Mouse (Mus musculus) hindbrain, embryonic 10.5 days (tissue): ENCODE results near the gene Cbfa2t2. TPM values are rescaled to one million over a fixed set of nuclear protein-coding genes. Genes with fewer than 3 reads are reported as not detected.

ENCODE experiments used
- DNase-seq: peaks from one replicate; pipeline ENCODE4 v3.0.0-alpha.2; 2017; ENCODE audit warnings: low spot score
- H3K27ac ChIP-seq: fragments of 300-500 bp; sonication (generic); 2 replicates; pipeline ENCODE4 v1.5.1; 2016; ENCODE audit warnings: mild to moderate bottlenecking, moderate library complexity
- H3K27me3 ChIP-seq: fragments of 300-500 bp; sonication (generic); 2 replicates; pipeline ENCODE4 v1.6.1; 2016; ENCODE audit warnings: mild to moderate bottlenecking; ENCODE audit not compliant: poor library complexity, insufficient read depth, severe bottlenecking
- H3K36me3 ChIP-seq: fragments of 300-500 bp; sonication (generic); 2 replicates; pipeline ENCODE4 v1.6.1; 2016; ENCODE audit warnings: mild to moderate bottlenecking, moderate library complexity
- H3K4me1 ChIP-seq: fragments of 300-500 bp; sonication (generic); replicated peaks from 2 replicates; pipeline ENCODE4 v1.6.1; 2016; ENCODE audit warnings: mild to moderate bottlenecking
- H3K4me3 ChIP-seq: fragments of 300-500 bp; sonication (generic); 2 replicates; pipeline ENCODE4 v1.5.1; 2016; ENCODE audit warnings: mild to moderate bottlenecking, moderate library complexity
- H3K9me3 ChIP-seq: fragments of 300-500 bp; sonication (generic); 2 replicates; pipeline ENCODE4 v1.6.1; 2016; ENCODE audit warnings: mild to moderate bottlenecking, moderate library complexity
- WGBS: fragments of 180-500 bp; shearing (Covaris S2); methylation state at CpG from one replicate; pipeline ENCODE4 v1.1.7; 2016; 5-methylcytosine and 5-hydroxymethylcytosine counted together
- polyA plus RNA-seq: library from polyadenylated mRNA; unstranded; fragments of >200 nt; fragmentation: Nextera tagmentation; extraction: Ambion mirVana; gene quantifications from 2 replicates; pipeline ENCODE4 v1.2.1, GENCODE M21; 2016

The Cbfa2t2 gene
- 79.1 and 84.9 TPM in 2 replicates for polyA plus RNA-seq

GRCm38 (mm10) chr2:154436458-154437190 is at the start of gene Cbfa2t2:
Cbfa2t2 (plus strand) TSS chr2:154436481.
- Histone ChIP-seq H3K27me3 (no peaks in the 10 kb centered on the region), H3K27ac (peak within 1 kb of the TSS; percentile 98), H3K9me3 (no peaks in the 10 kb centered on the region), H3K36me3 (peaks cover 11% of the 10 kb centered on the region; the same call in 1 of the 2 replicates), H3K4me3 (peak within 1 kb of the TSS; percentile 98), H3K4me1 (peaks cover 44% of the 10 kb centered on the region)
- under 1% methylated on average over 70 of the region's 70 CpGs for WGBS
- DNase-seq = peak; percentile 76

GRCm38 (mm10) chr2:154390180-154390964 is 45.9 kb upstream of the Cbfa2t2 start:
- Histone ChIP-seq H3K36me3 (no peaks in the 10 kb centered on the region), H3K4me1 (0 out of 2 replicates have a peak, but pooled peaks cover 7% of the 10 kb centered on the region), H3K27ac (no peak overlapping the region), H3K27me3 (no peaks in the 10 kb centered on the region), H3K9me3 (no peaks in the 10 kb centered on the region), H3K4me3 (no peak overlapping the region)
- no peak for DNase-seq
- whole genome bisulfite sequencing = 90% methylated on average over 11 of the region's 11 CpGs

DNA sequence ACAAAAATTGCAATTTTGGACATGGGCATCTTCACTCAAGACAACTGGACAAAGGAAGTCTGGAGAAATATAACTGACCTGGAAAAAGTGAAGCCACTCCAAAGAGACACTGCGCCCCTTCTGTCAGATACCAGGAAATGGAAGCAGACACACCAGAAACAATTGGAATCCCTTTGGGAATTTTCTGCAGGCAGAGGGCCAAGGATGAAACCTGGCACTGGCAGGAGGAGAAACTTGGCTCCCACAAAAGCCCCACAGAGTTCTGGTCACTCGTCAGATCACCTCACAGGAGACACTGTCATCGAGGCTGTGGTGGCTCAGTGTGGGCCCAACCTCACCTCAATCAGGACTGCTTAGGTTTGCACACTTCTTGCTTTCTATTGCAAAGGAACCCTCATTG is 41.7 kb upstream of the Cbfa2t2 start:
- WGBS = 88% methylated on average over 3 of the region's 3 CpGs
- H3K4me3 ChIP-seq = no peak overlapping the region
- no peak overlapping the region for H3K27ac ChIP-seq
- H3K4me1 ChIP-seq = 0 out of 2 replicates have a peak, but pooled peaks cover 7% of the 10 kb centered on the region
- no peak for DNase-seq
- no peaks in the 10 kb centered on the region for H3K9me3 ChIP-seq
- H3K27me3 ChIP-seq = no peaks in the 10 kb centered on the region
- H3K36me3 ChIP-seq = 0 out of 2 replicates have a peak, but pooled peaks cover 6% of the 10 kb centered on the region

DNA sequence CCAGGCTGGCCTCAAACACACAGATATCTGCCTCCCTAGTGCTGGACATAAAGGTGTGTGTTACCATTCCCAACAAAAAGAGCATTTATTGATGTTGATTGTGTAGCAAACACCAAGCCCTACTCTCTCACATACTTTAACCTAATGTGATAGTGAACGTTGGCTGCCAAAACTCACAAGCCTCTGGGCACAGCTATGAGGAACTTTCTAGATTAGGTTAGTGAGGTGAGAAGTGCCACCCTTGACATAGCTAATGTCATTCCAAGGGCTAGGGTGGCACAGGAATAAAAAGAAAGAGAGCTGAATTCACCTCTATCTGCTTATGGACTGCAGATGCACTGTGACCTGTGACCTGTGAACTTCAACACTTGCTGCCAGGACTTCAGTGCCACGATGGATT is 39.8 kb upstream of the Cbfa2t2 start:
- H3K36me3 ChIP-seq = 0 out of 2 replicates have a peak, but pooled peaks cover 6% of the 10 kb centered on the region
- no peak for DNase-seq
- no peaks in the 10 kb centered on the region for H3K9me3 ChIP-seq
- H3K27ac ChIP-seq = no peak overlapping the region
- no peaks in the 10 kb centered on the region for H3K27me3 ChIP-seq
- no peaks in the 10 kb centered on the region for H3K4me1 ChIP-seq
- WGBS = 88% methylated on average over 2 of the region's 2 CpGs
- no peak overlapping the region for H3K4me3 ChIP-seq

DNA sequence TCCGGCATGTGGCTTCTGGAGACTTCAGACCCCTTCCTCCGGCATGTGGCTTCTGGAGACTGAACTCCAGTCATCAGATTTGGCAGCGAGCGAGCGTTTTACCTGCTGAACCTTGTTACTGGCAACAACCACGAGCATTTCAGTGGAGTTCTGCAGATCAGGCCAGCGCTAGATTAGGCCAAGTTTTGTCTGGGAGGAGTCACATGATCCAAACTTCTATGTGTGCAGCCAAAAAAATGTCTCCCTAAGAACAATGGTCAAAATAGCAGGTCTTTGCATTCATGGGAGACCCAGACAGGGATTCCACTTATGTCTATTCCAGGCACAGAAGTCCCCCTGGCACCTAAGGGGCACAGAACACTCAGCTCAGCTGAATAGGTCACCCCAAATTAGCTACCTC is 38.0 kb upstream of the Cbfa2t2 start:
- H3K27ac ChIP-seq = no peak overlapping the region
- H3K9me3 ChIP-seq = no peaks in the 10 kb centered on the region
- no peak for DNase-seq
- 86% methylated on average over 7 of the region's 7 CpGs for WGBS
- no peaks in the 10 kb centered on the region; the same call in 1 of the 2 replicates for H3K4me1 ChIP-seq
- H3K36me3 ChIP-seq = 0 out of 2 replicates have a peak, but pooled peaks cover 6% of the 10 kb centered on the region
- no peak overlapping the region for H3K4me3 ChIP-seq
- no peaks in the 10 kb centered on the region for H3K27me3 ChIP-seq

DNA sequence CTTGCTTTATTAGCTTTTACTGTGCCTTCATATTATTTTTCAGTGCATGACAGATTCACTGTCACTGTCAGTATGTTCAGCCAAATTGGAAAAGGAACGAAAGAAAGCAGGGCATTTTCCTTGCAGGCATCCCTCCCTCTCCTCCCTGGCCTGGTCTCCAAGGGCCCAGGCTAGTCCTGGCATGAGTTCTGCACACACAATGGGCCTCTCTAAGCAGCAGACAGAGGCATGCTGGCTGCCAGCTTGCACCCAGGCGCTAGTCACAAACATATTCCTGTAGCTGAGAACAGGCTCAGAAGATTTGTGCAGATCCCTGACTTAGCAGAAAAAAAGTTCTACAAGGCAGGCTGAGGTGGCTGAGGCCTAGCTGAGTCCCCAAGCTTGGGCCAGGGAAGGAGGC is 37.0 kb upstream of the Cbfa2t2 start:
- no peak for DNase-seq
- Histone ChIP-seq H3K27me3 (no peaks in the 10 kb centered on the region), H3K36me3 (0 out of 2 replicates have a peak, but pooled peaks cover 6% of the 10 kb centered on the region), H3K9me3 (no peaks in the 10 kb centered on the region), H3K4me3 (no peak overlapping the region), H3K4me1 (no peaks in the 10 kb centered on the region; the same call in 1 of the 2 replicates), H3K27ac (no peak overlapping the region)
- 90% methylated on average over 2 of the region's 2 CpGs for WGBS

DNA sequence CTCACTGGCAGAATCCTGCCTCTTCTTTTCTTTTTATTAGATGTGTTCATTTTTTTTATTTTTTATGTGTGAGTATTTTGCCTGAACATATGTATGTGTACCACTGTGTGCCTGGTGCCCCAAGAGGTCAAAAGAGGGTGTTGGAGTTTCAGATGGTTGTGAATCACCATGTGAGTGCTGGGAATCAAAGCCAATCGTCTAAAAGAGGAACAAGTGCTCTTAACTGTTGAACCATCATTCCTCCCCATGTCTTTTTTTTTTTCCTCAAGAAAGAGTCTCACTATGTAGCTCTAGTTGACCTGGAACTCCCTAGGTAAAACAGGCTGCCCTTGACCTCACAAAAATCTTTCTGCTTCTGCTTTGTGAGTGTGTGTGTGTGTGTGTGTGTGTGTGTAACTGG is 34.3 kb upstream of the Cbfa2t2 start:
- Histone ChIP-seq H3K27ac (no peak overlapping the region), H3K27me3 (peaks cover 11% of the 10 kb centered on the region), H3K36me3 (0 out of 2 replicates have a peak, but pooled peaks cover 6% of the 10 kb centered on the region), H3K4me3 (no peak overlapping the region), H3K9me3 (no peaks in the 10 kb centered on the region), H3K4me1 (peaks cover 6% of the 10 kb centered on the region)
- no peak for DNase-seq
- 68% methylated on average over 1 of the region's 1 CpGs for WGBS

DNA sequence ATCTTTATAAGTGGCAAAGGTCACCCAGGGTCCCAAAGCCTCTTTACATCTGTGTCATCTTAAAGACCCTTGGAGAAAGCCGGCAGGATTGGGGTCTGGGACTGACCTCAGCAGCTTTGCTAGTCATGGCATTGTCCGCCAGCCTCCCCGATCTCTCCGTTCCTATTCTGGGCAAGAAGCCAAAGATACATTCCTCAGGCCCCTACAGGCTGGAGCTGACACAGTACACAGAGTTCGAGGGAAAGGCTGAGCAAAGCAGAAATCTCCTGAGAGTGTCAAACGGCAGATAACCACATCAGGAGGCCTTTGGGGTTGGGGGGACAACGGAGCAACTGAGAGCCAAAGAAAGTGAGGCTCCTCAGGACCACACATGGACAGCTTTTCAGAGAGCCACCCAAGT is 33.5 kb upstream of the Cbfa2t2 start:
- H3K27ac ChIP-seq = no peak overlapping the region
- H3K36me3 ChIP-seq = 0 out of 2 replicates have a peak, but pooled peaks cover 6% of the 10 kb centered on the region
- peak; percentile 15 for DNase-seq
- 59% methylated on average over 7 of the region's 7 CpGs for WGBS
- H3K4me1 ChIP-seq = peaks cover 14% of the 10 kb centered on the region
- no peak overlapping the region for H3K4me3 ChIP-seq
- H3K9me3 ChIP-seq = no peaks in the 10 kb centered on the region
- H3K27me3 ChIP-seq = peaks cover 17% of the 10 kb centered on the region

- no peak for DNase-seq
- no peak overlapping the region for H3K27ac ChIP-seq
- H3K36me3 ChIP-seq = no peaks in the 10 kb centered on the region
- H3K4me1 ChIP-seq = peaks cover 20% of the 10 kb centered on the region
- 68% methylated on average over 5 of the region's 5 CpGs for WGBS
- H3K9me3 ChIP-seq = no peaks in the 10 kb centered on the region
- H3K4me3 ChIP-seq = no peak overlapping the region
- H3K27me3 ChIP-seq = peaks cover 38% of the 10 kb centered on the region
Observed at GRCm38 (mm10) chr2:154405447-154405994, 30.8 kb upstream of the Cbfa2t2 start.

DNA sequence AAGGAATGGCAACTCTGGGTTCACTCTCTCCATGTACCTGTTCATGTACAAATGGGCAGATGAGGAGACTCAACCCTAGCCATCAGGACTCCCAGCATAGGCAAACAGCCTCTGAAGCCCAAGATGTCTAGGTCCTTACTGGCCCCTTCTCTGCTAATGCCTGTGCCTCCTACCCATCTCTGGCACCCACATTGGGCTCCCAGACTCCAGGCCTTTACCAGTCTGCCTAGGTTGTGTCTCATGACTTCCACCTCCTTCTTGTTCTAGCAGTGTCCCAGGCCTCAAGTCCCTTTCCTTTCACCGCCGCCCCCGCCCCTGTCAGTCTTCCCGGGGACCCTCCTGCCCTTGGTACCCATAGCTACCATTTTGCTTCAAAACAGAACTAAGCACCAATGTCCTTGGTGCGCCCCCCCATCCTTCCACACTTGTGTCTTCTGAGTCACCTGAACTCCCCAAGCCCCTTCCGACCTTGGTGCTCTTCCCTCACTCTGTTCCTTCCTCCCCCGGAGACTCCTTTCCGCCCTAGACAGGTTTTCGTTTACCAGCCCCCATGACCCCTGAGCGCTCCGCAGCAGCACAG is 29.1 kb upstream of the Cbfa2t2 start:
- Histone ChIP-seq H3K27ac (peak overlapping the region; percentile 86), H3K4me3 (peak overlapping the region; percentile 81), H3K9me3 (no peaks in the 10 kb centered on the region), H3K27me3 (peaks cover 46% of the 10 kb centered on the region), H3K4me1 (peaks cover 20% of the 10 kb centered on the region), H3K36me3 (no peaks in the 10 kb centered on the region)
- no peak for DNase-seq
- 27% methylated on average over 11 of the region's 11 CpGs for WGBS

- Histone ChIP-seq H3K36me3 (no peaks in the 10 kb centered on the region), H3K4me3 (peak within 1 kb of the TSS; percentile 81), H3K27ac (peak within 1 kb of the TSS; percentile 86), H3K4me1 (peaks cover 20% of the 10 kb centered on the region), H3K9me3 (no peaks in the 10 kb centered on the region), H3K27me3 (peaks cover 46% of the 10 kb centered on the region)
- peak; percentile 82 for DNase-seq
- 2% methylated on average over 84 of the region's 84 CpGs for WGBS
Observed at GRCm38 (mm10) chr2:154407643-154408445, 28.4 kb upstream of the Cbfa2t2 start, which contains the start of gene Snta1. Snta1 (minus strand) TSS chr2:154408099.

DNA sequence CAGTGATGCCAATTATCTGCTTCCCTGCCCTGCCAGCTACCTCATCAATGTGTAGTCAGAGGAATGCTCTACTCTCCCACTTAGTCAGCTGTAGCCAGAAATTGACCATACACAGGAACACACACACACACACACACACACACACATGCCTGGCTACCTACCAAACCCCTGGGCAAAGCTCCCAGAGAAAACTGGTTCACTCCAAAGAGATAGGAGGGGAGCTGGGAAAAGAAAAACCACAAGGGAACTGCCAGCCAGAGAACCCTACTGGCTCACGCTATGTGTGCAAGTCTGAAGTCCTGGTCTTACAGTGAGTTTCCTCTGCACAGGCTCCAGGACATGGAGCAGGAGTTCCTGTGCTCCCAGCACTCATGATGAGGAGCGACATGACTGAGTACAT is 25.9 kb upstream of the Cbfa2t2 start:
- Histone ChIP-seq H3K36me3 (no peaks in the 10 kb centered on the region), H3K4me1 (peaks cover 20% of the 10 kb centered on the region), H3K27ac (no peak overlapping the region), H3K4me3 (no peak overlapping the region), H3K27me3 (peaks cover 46% of the 10 kb centered on the region), H3K9me3 (no peaks in the 10 kb centered on the region)
- WGBS = 72% methylated on average over 2 of the region's 2 CpGs
- no peak for DNase-seq
